Mouse (Mus musculus): ENCODE results near the gene Cabcoco1.

The Cabcoco1 gene

DNA sequence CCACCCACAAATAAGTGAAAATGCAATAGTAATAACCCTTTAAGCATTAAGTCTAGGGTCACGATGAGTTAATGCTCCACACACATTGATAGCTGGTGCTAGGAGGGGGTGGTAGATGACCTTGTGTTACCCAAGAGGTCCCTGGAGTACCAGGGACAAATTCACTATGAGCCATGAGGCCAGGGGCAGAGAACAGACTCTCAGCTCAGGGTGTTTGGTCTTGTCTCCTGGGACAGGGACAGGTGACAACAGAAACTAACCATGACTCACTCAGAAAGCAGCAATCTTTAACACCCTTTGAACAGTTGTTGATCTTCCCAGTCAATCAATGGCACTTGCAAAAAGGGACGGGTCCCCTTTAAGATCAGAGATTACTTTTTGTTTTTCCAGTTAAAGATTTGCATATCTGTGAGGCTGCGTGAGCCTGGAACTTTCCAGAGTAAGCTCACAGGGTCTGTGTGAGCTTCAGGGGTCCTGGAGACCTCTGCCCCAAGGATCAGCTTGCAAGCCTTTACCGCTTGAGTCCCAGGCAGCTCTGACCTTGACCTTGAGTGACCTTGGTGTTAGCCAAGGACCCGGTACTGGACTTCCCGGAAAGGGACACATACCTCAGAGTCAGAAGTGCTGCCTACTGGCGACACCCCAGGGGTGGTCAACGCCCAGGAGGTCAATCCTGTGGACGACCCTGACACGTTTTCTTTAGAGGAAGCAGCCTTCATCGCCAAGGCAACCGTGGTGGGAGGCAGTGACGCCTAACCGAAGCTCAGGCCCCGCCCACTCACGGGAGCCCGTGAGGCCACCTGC is at the start of gene Cabcoco1:
Gene Cabcoco1 (minus strand): TSS at position 758 of the 804 bp plus-strand sequence.
- peak; percentile 89 for DNase-seq

DNA sequence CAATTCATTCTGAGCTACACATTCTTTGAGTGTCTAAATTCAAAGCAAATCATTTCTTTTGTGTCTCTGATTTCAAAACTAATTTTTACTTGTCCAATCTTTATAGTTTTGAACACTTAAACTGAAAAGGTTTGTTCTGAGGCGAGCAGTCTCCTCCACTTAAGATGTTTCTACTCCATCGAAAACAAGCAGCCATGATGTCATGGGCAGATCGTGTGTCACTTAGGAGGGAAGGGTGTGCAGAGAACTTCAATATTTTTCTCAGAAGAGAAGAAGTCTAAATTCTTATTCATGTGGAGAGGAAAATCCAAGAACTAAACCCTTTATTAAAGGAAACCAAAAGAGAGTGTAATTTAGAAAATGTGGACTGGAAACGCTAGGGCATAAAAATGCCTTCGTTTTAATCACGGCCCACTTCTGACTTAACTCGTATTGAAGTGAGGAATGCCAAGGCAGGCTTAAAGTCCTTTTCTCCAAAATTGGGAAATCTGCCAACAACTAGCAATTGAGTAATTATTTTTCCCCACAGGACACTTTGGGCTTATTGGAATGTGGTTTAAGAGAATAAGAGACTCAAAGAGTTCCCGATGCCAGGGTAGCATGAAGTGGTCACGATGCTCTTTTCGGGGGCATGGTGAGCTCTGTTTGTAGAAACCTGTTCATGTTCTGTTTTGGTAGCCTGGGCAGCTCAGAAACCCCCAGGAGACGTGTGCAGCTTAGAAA is 48.0 kb upstream of the Cabcoco1 start:
- peak; percentile 13 for DNase-seq

DNA sequence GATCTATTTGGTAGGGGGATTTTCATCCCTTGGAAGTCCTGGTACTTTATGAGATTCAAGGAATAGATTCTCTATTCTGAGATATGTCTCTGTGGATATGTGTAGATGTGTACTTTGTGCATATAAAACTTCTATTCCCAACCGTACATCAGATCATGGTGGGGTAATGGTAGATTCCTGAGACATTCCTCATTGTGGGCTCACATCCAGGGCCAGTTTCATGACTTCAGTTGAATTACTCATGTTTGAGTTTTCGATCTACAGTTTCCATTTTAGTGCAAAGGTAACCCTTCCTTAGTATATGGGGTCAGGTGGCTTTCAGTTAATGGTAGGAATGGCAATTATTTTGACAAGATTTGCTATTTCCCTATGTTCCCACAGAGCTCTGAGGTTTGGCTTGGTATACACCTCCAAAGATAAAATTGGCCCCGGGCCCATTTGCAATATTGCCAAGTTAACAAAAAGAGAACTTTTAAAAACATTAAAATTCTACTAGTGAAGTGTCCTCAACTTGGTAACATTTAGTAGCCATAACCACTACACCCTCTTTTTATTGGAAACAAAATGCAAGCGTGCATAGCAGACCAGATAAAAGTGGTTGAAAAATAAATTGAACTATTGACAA is 45.8 kb upstream of the Cabcoco1 start:
- DNase-seq: no peak

DNA sequence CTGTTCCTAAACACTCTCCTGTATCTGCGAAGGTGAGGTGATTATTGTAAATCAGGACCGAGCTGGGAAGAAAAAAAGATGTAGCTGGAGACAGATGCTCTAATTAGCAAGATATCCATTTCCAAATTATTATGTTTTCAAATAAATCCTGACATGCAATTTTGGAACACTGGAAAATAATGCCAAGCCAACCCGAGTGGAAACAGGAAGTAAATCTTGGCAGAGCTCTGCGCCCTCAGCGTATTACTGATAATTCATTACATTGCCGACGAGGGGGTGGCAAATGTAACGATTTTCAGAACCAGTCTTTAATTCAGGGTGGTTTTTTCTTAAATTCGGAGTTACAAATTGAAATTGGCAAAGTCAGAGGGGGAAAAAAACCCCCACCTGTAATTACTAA is 35.6 kb upstream of the Cabcoco1 start:
- peak; percentile 12 for DNase-seq

DNA sequence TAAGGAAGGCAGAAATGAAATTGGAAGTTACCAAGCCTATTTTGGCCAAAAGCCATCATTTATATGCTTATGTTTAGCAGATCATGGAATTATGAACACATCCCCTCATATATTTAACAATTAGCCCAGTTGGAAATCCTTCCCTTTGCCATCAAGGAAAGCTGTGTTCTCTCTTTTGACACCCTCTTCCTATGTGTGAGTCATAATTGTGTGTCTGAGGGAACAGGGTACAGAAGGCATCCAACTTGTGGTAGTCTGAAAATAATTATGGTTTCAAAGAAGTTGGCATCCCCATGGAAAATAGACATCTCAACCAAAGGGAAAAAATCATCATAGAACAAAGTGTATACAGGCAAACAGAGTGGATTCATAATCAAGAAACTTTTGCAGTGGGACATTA is 26.5 kb upstream of the Cabcoco1 start:
- DNase-seq: no peak

DNA sequence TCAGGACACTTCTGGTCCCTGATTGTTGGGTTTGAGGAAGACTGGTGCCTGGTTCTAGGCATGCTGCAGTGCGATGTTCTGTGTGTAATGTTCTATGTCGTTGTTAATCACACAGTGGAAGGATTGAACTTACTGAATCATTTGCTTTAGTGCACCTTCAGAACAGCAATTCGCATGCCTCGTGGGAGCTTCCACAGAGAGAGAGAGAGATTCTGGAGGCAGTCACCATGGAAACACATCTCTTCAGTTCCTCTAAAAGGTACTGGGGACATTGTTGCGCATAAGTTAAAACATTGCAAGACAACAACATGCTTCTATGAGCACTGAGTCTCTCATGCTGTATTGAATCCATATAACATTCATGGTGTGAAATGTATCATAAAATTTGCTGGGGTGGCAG is 20.6 kb upstream of the Cabcoco1 start:
- DNase-seq: no peak

DNA sequence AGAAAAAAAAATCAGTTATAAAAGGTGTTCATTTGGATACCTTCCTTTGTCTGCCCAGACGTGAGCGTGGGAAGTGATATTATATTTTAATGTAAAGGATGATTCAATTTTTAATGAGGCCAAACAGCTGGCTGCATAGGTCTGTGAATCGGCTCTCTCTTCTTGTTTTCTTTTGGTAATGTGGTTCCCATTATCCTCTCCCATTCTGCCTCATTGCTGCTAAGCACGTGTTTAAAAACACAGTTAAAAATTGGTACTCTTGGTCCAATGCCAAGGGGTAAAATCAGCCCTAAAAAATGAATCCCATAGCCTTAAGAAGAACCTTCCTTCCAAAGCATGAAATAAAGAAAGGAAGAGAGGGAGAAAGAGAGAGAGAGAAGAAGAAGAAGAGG is 17.1 kb upstream of the Cabcoco1 start:
- no peak for DNase-seq

DNA sequence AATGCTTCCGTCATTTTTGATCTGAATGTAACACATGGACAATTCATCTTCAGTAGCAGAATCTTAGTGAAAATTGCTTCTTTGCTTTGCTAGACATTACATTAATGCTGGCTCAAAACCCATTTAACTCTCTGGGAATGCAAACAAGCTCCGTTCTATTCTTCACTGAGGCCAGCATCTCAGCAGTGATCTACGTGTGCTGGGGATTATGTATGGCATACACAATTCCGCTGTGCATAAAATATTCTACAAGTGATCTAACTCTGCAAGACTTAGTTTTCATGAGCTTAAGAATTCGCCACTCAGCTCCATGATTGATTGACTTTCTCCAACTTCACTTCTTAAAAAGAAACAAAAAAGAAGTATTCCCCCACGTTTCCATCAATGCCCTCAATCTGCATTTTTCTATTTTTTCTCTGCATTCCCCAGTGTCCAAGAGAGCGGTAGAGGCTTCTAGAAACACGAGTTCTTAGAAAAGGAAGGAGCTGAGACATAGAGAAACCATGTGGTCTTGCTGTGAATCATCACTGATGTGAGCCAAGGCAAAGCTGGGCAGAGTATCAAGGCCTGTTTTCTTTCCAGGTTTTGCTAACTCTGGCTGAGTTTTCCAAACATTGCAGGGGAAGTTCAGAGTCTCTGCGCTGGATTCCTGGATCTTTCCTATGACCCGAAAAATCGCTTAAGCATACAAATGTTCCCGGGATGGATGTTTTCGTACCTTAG is 16.6 kb upstream of the Cabcoco1 start:
- peak; percentile 52 for DNase-seq

DNA sequence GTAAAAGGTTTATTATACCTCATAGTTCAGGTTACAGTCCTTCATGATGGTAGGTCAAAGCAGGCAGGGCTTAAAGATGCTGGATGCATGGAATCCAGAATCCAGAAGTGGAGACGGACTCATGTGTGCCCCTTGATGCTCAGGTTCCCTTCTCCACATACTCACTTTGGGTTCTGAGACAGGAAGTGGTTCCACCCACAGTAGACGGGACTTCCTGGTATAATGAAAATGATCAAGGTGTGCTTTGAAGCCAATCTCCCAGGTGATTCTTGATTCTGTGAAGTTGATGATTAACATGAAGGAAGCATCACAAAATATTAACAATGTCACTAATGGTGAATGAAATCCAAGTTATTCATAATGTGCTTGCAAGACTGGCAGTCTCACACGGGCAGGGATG is 12.0 kb upstream of the Cabcoco1 start:
- no peak for DNase-seq

DNA sequence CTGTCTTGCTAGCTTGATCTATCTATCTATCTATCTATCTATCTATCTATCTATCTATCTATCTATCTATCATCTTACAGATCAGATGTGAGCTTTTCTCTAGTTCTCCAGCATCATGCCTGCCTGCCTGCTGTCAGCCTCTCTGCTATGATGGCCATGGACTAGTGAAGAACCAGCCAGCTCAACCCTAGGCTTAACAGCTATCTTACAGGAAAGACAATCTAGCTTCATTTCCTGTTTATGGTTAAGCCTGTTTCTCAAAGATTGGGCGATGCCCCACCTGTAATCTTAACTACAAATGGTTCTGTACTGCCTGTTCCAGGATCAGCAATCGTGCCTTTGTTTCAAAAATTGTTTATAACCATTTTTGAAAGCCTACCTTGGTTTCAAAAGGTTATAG is 10.9 kb upstream of the Cabcoco1 start:
- DNase-seq: no peak

DNA sequence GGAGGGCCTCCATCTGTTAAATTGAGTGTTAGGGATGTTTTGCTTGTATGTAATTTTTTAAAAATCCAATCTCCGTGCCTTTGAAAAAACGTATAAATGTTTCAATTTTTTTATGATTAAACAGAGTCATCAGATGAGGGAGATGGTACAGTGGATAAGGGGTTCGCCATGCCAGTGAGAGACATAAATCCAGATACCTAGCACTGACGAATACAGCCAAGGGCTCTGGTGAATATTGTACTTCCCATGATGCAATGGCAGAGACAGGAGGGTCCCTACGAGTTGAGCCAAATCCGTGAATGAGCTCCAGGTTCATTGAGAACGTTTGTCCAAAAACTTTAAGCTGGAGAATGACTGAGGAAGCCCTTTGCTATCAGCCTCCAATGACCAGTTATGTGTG is 9.6 kb upstream of the Cabcoco1 start:
- no peak for DNase-seq

DNA sequence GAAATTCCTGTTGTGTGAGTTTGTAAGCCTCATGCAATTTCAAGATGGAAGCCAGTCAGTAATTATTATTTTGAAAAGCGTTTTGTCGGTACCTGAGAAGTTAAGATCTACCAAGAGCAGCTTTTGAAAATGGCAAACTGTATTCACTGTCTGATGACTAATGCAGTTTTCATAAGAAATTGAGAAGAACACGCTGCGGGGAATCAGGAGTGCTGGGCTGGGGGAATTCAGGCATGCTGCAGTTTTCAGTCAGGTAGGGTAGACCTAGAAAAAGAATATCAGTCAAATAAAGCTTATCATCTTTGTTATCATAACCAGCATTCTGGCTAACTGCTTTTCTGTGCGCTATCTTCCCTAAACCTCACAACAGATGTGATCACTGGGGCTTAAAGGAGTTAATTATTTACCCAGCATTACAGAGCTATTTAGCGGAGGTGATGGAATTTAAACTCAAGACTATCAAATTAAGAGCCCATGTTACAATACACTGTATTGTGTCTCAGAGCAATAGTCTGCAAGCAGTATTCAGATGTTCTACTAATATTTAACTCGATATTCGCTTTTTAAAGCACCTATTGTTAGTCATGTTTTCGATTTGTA is 9.1 kb upstream of the Cabcoco1 start:
- peak; percentile 21 for DNase-seq

DNA sequence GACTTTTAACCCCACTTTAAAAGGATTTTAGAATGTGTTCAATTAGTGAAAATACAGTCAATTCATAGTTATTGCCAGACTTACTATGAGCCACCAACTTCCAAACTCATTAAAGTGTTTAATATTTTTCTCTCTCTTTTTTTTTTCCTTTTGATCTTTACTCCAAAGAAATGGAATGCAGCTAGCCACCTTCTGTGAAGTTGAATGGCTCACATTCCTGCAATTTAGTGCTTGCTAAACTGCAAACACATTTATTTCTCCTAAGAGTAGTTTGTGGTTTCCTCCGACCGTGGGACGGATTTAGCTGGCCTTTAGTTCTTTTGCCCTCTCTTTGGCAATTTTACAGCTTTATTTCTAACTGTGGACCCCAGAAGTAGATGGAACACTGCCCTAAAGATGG is 1.4 kb upstream of the Cabcoco1 start:
- no peak for DNase-seq

DNA sequence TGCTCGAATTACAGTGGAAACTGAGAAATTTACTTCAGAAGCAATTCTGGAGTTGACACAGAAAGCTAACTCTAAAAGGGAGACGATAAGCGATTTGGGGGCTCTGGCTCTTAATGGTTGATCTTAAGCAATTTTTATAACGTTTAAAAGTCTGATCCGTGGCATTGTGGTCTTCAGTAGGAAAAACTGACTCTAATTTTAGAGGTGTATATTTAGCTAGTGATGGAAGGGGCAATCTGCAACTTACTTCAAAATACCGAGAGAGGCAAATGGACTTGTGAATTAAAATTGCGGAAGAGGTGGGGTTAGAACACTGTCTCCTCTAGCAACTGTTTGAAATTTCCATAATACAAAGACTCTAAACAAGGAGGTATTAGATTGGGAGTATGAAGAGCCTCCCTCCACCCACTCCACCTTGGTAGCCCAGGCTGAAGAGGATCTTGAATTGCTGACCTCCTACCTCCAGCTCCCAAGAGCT is 286 bp upstream of the Cabcoco1 start:
- no peak for DNase-seq

DNA sequence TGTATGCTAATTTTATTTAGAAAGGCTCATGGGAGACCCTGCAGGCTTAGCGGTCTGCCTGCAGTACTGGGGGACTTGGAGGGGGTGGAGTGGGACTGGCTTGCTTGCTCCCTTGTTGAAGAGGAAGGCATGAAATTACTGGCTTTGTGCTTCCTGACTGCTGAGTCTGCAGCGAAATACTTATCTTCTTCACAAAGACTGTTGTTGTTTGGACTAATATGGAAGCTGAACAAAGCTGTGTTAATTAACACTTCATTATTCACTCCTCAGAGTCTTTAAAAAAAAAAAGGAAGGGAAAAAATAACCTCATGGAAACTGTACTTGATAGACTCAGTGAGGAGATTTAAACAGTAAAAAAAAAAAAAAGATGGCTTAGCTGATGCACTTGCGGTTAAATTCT is 1.1 kb downstream of the Cabcoco1 start:
- DNase-seq: no peak

DNA sequence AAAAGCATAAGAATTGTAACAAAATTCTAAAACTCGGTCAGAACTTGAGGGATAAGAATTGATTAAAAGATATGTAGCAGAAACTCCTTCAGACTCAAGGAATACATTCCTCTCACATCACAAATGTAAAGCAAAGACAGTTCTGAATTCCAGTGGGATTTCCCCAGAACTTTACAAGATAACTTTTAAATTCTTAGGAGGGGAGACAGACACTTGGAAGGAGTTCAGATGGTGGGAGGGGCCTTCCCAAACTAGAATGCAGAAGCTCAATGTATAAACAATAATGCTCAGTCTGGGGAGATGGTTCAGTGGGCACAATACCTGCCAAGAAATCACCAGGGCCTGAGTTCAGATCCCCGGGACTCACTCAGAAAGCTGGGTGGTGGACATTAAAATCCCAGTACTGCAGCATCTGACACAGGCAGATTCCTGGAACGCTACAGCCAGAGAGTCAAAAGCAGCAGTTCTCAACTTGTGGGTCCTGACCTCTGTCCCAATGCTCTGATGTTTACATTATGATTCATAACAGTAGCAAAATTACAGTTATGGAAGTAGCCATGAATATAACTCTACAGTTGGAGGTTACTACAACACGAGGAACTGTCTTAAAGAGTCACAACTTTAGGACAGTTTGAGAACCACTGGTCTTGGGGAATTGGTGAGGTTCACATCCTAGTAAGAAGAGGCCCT is 4.3 kb downstream of the Cabcoco1 start:
- DNase-seq: no peak

DNA sequence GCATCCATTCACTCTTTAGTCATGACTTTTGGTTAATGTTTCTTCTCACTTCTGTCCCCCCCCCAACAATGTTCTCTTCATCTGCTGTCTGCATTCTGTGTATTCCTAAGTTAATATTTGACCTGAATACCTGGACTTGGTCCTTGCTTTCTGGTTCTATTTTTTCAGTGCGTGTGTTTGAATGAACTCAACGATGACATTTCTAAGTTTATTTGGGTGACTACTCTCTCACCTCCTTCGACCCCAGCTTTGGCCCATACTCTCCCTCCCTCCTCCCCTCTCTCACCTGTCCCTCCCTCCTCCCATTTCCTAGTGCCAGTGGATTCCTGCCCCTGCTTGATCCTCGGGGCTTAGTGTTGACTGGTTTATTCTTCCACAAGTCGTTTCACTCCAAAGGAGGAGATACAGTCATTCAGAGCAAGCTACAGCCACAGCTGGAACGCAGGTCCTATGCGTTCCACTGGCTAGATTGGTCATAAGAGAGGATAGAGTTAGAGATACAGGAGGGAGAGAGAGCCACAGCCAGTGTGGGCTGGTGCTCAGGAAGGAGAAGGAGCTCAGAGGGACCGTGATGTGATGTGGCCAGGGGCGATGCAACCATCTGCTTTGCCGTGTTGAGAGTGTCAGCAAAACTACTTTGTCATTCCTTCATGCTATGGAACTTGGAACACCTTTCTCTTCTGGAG is 12.2 kb downstream of the Cabcoco1 start:
- peak; percentile 67 for DNase-seq

DNA sequence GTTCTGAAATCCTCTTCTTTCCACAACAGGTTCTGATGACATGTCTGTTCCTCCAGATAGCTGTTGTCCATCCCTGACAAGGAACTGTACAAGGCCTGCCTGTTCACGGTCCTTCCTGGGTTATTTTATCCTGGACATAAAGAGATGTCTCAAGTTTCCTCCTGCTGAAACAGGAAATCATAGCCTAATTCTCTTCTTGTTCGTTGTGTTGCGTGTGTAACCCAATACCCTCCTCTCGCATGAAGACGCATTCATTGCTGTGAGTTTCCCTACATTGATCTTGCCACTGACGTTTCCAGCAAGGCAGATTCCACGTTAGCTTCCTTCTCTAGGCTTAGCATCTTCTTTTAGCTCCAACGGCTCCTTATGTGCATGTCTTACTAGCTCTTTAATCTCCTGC is 12.7 kb downstream of the Cabcoco1 start:
- no peak for DNase-seq

DNA sequence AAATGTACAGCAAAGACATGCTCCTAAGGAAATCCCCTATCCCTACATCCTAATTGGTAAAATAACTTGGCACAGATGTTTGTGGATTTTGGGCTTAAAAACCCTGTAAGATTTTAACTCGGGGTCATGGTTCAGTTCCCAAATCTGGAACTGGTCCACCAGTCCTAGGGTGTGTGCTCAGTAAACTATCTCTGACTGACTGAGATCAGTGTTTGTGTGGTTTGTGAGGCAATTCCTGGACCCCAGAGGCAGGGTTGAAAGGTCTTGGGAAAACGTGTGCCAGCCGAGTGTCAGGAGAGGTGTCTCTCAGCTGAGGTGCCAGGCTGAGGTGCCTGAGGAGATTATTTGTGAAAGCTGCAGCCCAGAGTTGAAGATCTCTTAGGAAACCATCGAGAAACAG is 19.6 kb downstream of the Cabcoco1 start:
- peak; percentile 29 for DNase-seq

DNA sequence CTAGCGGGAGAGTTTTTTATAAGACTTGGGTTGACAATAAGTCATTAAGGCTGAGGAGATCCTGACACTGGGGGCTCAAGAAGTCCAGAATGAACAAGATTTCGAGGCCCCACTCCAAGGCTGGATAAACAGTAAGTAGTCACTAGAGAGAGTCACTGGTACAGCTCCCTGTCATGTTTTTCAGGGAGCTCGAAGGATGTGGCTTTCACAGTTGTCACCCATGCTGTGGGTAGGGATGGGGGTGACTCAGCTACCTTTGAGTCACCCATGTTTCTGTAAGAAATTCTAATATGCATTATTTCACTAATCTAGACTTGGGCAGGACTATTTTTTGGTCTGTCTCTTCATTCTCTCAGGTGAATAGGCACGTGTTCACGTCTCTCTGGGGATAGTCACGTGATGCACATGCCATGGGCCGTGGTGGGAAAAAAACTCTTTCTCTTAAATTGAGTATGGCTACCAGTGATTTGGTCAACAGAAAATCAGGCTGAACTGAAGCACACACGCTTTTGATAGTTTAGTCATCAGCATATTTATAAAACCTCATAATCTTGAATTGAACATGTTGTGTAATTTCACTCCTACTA is 29.2 kb downstream of the Cabcoco1 start:
- no peak for DNase-seq

DNA sequence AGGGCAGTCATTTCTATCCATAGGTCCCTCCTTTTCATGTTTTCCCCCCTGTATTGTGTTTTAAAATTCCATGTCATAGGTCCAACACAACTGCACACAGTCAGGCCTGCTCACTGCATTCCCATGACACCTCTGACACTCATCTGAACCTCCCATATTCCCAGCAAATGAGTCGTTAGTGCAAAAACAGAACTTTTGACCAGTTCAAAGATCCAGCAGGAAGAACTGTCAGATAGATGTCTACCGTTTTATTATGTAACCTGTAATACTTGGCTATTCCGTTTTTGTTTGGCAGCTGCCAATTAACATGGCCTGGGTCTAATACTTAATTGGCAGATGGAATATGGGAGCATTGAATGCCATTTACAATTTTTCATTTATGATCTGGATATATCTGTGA is 34.0 kb downstream of the Cabcoco1 start:
- no peak for DNase-seq

All from kidney, postnatal 14 days (tissue).